Mouse (Mus musculus) thymus, adult 2 months (tissue): ENCODE data around the gene Gpr176.

Experiments
- CTCF ChIP-seq: fragments of 200-500 bp; IDR thresholded peaks from 2 replicates; pipeline ENCODE4 v1.5.1; 2012; ENCODE audit warnings: mild to moderate bottlenecking, control low read depth, low read length, moderate library complexity, borderline replicate concordance; ENCODE audit not compliant: control insufficient read depth, poor library complexity, insufficient read depth; ENCODE audit errors: extremely low read depth
- POLR2A ChIP-seq: fragments of 200-500 bp; IDR thresholded peaks from 2 replicates; pipeline ENCODE4 v1.6.1; 2012; ENCODE audit warnings: mild to moderate bottlenecking, low read length, control low read depth, moderate library complexity; ENCODE audit not compliant: control insufficient read depth, poor library complexity, insufficient read depth; ENCODE audit errors: extremely low read depth

DNA sequence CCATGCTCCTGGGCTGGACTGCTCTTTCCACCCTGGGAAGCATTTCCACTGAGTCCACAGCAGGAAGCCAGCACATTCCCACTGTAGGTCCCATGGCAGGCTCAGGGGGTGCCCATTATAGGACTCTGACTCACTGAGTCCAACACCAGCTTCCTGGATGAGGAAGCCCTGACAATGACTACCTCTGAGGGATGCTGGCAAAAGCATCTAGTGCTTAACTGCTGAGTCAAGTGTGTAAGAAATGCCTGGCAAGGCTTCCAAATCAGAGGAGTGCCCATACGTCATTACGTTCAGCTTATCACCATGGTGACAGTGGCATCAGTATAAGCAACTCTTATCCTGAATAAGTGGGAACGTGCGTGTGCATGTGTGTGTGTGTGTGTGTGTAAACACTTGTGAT lies 85.5 kb downstream of the Gpr176 start:
- TF ChIP-seq POLR2A = no peak
- TF ChIP-seq CTCF = no peak
